Mouse (Mus musculus): ENCODE measurements around the gene Phox2a. TPM values are rescaled to one million over a fixed set of nuclear protein-coding genes. Genes with fewer than 3 reads are reported as not detected.

Gene Phox2a
- polyA plus RNA-seq, 1 experiment from 2014 or later: 0.32 TPM

- H3K27me3 ChIP-seq (ENCODE audit: control insufficient read depth, insufficient read depth, low read length): no peaks in the 10 kb centered on the region
- no peak for ATAC-seq (replicated peaks; ENCODE audit: extremely low read depth, insufficient read depth, low FRiP score)
- H3K4me2 ChIP-seq (ENCODE audit: low read depth, low read length): no peak within 1 kb of the TSS
- H3K36me3 ChIP-seq (ENCODE audit: control insufficient read depth, insufficient read depth): no peaks in the 10 kb centered on the region
- no peaks in the 10 kb centered on the region for H3K4me1 ChIP-seq (ENCODE audit: control insufficient read depth, insufficient read depth, low read length)
- H3K9me3 ChIP-seq (replicated peaks; ENCODE audit: control insufficient read depth, low read length): no peaks in the 10 kb centered on the region
- no peak within 1 kb of the TSS for H3K27ac ChIP-seq (ENCODE audit: low read length)
- H3K9ac ChIP-seq (ENCODE audit: low read length): no peak within 1 kb of the TSS
- H3K4me3 ChIP-seq (ENCODE audit: low read length): no peak within 1 kb of the TSS
- WGBS: 84% methylated on average over 4 of the region's 4 CpGs
Measured at GRCm38 (mm10) chr7:101857094-101857493, 39.0 kb downstream of the Phox2a start, which contains the start of gene Folr2. Gene Folr2, minus strand, starts transcription at chr7:101857194.

- no peak for ATAC-seq (replicated peaks; ENCODE audit: extremely low read depth, insufficient read depth, low FRiP score)
- no peaks in the 10 kb centered on the region for H3K36me3 ChIP-seq (ENCODE audit: control insufficient read depth, insufficient read depth)
- 77% methylated on average over 9 of the region's 9 CpGs for WGBS
Measured at GRCm38 (mm10) chr7:101858362-101858761, 40.2 kb downstream of the Phox2a start.

GRCm38 (mm10) chr7:101860978-101861377 lies 42.9 kb downstream of the Phox2a start:
- ATAC-seq (replicated peaks; ENCODE audit: extremely low read depth, insufficient read depth, low FRiP score): no peak
- Histone ChIP-seq H3K27ac (ENCODE audit: low read length) (no peak overlapping the region), H3K9me3 (replicated peaks; ENCODE audit: control insufficient read depth, low read length) (no peaks in the 10 kb centered on the region), H3K4me1 (ENCODE audit: control insufficient read depth, insufficient read depth, low read length) (no peaks in the 10 kb centered on the region), H3K4me3 (ENCODE audit: low read length) (no peak overlapping the region), H3K9ac (ENCODE audit: low read length) (no peak overlapping the region), H3K36me3 (ENCODE audit: control insufficient read depth, insufficient read depth) (no peaks in the 10 kb centered on the region), H3K27me3 (ENCODE audit: control insufficient read depth, insufficient read depth, low read length) (no peaks in the 10 kb centered on the region), H3K4me2 (ENCODE audit: low read depth, low read length) (no peak overlapping the region)

More at GRCm38 (mm10) chr7:101858362-101858761, 40.2 kb downstream of the Phox2a start:
- Histone ChIP-seq H3K9me3 (replicated peaks; ENCODE audit: control insufficient read depth, low read length) (no peaks in the 10 kb centered on the region), H3K9ac (ENCODE audit: low read length) (no peak overlapping the region), H3K4me2 (ENCODE audit: low read depth, low read length) (no peak overlapping the region), H3K4me3 (ENCODE audit: low read length) (no peak overlapping the region), H3K27me3 (ENCODE audit: control insufficient read depth, insufficient read depth, low read length) (no peaks in the 10 kb centered on the region), H3K27ac (ENCODE audit: low read length) (no peak overlapping the region), H3K4me1 (ENCODE audit: control insufficient read depth, insufficient read depth, low read length) (no peaks in the 10 kb centered on the region)

- H3K27ac ChIP-seq (ENCODE audit: low read length): no peak overlapping the region
- 61% methylated on average over 3 of the region's 3 CpGs for WGBS
- H3K36me3 ChIP-seq (ENCODE audit: control insufficient read depth, insufficient read depth): no peaks in the 10 kb centered on the region
Measured at GRCm38 (mm10) chr7:101862291-101862690, 44.2 kb downstream of the Phox2a start.

GRCm38 (mm10) chr7:101863415-101863814 lies 45.3 kb downstream of the Phox2a start, which contains the start of gene Anapc15:
Gene Anapc15, plus strand, starts transcription at chr7:101863715.
- no peaks in the 10 kb centered on the region for H3K27me3 ChIP-seq (ENCODE audit: control insufficient read depth, insufficient read depth, low read length)
- no peaks in the 10 kb centered on the region for H3K36me3 ChIP-seq (ENCODE audit: control insufficient read depth, insufficient read depth)
- no peak within 1 kb of the TSS for H3K27ac ChIP-seq (ENCODE audit: low read length)
- H3K9me3 ChIP-seq (replicated peaks; ENCODE audit: control insufficient read depth, low read length): no peaks in the 10 kb centered on the region
- ATAC-seq (replicated peaks; ENCODE audit: extremely low read depth, insufficient read depth, low FRiP score): no peak
- H3K9ac ChIP-seq (ENCODE audit: low read length): no peak within 1 kb of the TSS
- no peaks in the 10 kb centered on the region for H3K4me1 ChIP-seq (ENCODE audit: control insufficient read depth, insufficient read depth, low read length)
- WGBS: 66% methylated on average over 3 of the region's 3 CpGs
- H3K4me3 ChIP-seq (ENCODE audit: low read length): no peak within 1 kb of the TSS
- H3K4me2 ChIP-seq (ENCODE audit: low read depth, low read length): no peak within 1 kb of the TSS

More at GRCm38 (mm10) chr7:101862291-101862690, 44.2 kb downstream of the Phox2a start:
- no peaks in the 10 kb centered on the region for H3K9me3 ChIP-seq (replicated peaks; ENCODE audit: control insufficient read depth, low read length)
- H3K27me3 ChIP-seq (ENCODE audit: control insufficient read depth, insufficient read depth, low read length): no peaks in the 10 kb centered on the region
- H3K4me2 ChIP-seq (ENCODE audit: low read depth, low read length): no peak overlapping the region
- ATAC-seq (replicated peaks; ENCODE audit: extremely low read depth, insufficient read depth, low FRiP score): no peak
- H3K9ac ChIP-seq (ENCODE audit: low read length): no peak overlapping the region
- no peak overlapping the region for H3K4me3 ChIP-seq (ENCODE audit: low read length)
- no peaks in the 10 kb centered on the region for H3K4me1 ChIP-seq (ENCODE audit: control insufficient read depth, insufficient read depth, low read length)

- Histone ChIP-seq H3K9me3 (replicated peaks; ENCODE audit: control insufficient read depth, low read length) (no peaks in the 10 kb centered on the region), H3K4me2 (ENCODE audit: low read depth, low read length) (no peak overlapping the region), H3K4me1 (ENCODE audit: control insufficient read depth, insufficient read depth, low read length) (peaks cover 9% of the 10 kb centered on the region), H3K4me3 (ENCODE audit: low read length) (no peak overlapping the region), H3K27ac (ENCODE audit: low read length) (no peak overlapping the region), H3K36me3 (ENCODE audit: control insufficient read depth, insufficient read depth) (no peaks in the 10 kb centered on the region), H3K27me3 (ENCODE audit: control insufficient read depth, insufficient read depth, low read length) (no peaks in the 10 kb centered on the region), H3K9ac (ENCODE audit: low read length) (no peak overlapping the region)
- no peak for ATAC-seq (replicated peaks; ENCODE audit: extremely low read depth, insufficient read depth, low FRiP score)
- WGBS: 75% methylated on average over 11 of the region's 11 CpGs
Measured at GRCm38 (mm10) chr7:101866491-101867265, 48.6 kb downstream of the Phox2a start.

GRCm38 (mm10) chr7:101867482-101867881 lies 49.4 kb downstream of the Phox2a start:
- no peak overlapping the region for H3K4me2 ChIP-seq (ENCODE audit: low read depth, low read length)
- no peak overlapping the region for H3K9ac ChIP-seq (ENCODE audit: low read length)
- no peaks in the 10 kb centered on the region for H3K36me3 ChIP-seq (ENCODE audit: control insufficient read depth, insufficient read depth)
- no peak overlapping the region for H3K4me3 ChIP-seq (ENCODE audit: low read length)
- H3K4me1 ChIP-seq (ENCODE audit: control insufficient read depth, insufficient read depth, low read length): peaks cover 9% of the 10 kb centered on the region
- H3K27ac ChIP-seq (ENCODE audit: low read length): no peak overlapping the region
- 97% methylated on average over 4 of the region's 4 CpGs for WGBS
- H3K9me3 ChIP-seq (replicated peaks; ENCODE audit: control insufficient read depth, low read length): no peaks in the 10 kb centered on the region
- H3K27me3 ChIP-seq (ENCODE audit: control insufficient read depth, insufficient read depth, low read length): no peaks in the 10 kb centered on the region
- ATAC-seq (replicated peaks; ENCODE audit: extremely low read depth, insufficient read depth, low FRiP score): no peak

- H3K27ac ChIP-seq (ENCODE audit: low read length): 0 out of 2 replicates have a peak overlapping the region, but pooled peaks have one; percentile 15
Measured at GRCm38 (mm10) chr7:101868241-101869162, 50.4 kb downstream of the Phox2a start.

GRCm38 (mm10) chr7:101869163-101869500 lies 51.0 kb downstream of the Phox2a start:
- Histone ChIP-seq H3K27me3 (ENCODE audit: control insufficient read depth, insufficient read depth, low read length) (no peaks in the 10 kb centered on the region), H3K9ac (ENCODE audit: low read length) (no peak overlapping the region), H3K4me2 (ENCODE audit: low read depth, low read length) (no peak overlapping the region), H3K27ac (ENCODE audit: low read length) (no peak overlapping the region), H3K36me3 (ENCODE audit: control insufficient read depth, insufficient read depth) (no peaks in the 10 kb centered on the region), H3K4me3 (ENCODE audit: low read length) (no peak overlapping the region), H3K9me3 (replicated peaks; ENCODE audit: control insufficient read depth, low read length) (no peaks in the 10 kb centered on the region), H3K4me1 (ENCODE audit: control insufficient read depth, insufficient read depth, low read length) (peaks cover 9% of the 10 kb centered on the region)
- 70% methylated on average over 7 of the region's 7 CpGs for WGBS
- ATAC-seq (replicated peaks; ENCODE audit: extremely low read depth, insufficient read depth, low FRiP score): no peak

More at GRCm38 (mm10) chr7:101868241-101869162, 50.4 kb downstream of the Phox2a start:
- 57% methylated on average over 13 of the region's 13 CpGs for WGBS
- Histone ChIP-seq H3K4me1 (ENCODE audit: control insufficient read depth, insufficient read depth, low read length) (peaks cover 9% of the 10 kb centered on the region), H3K27me3 (ENCODE audit: control insufficient read depth, insufficient read depth, low read length) (no peaks in the 10 kb centered on the region), H3K4me2 (ENCODE audit: low read depth, low read length) (no peak overlapping the region), H3K4me3 (ENCODE audit: low read length) (no peak overlapping the region), H3K9ac (ENCODE audit: low read length) (no peak overlapping the region), H3K9me3 (replicated peaks; ENCODE audit: control insufficient read depth, low read length) (no peaks in the 10 kb centered on the region), H3K36me3 (ENCODE audit: control insufficient read depth, insufficient read depth) (no peaks in the 10 kb centered on the region)
- ATAC-seq (replicated peaks; ENCODE audit: extremely low read depth, insufficient read depth, low FRiP score): peak; percentile 35
